Mouse (Mus musculus) liver, postnatal 0 days (tissue): ENCODE measurements around the gene Ltbp1. TPM values are rescaled to one million over a fixed set of nuclear protein-coding genes. Genes with fewer than 3 reads are reported as not detected.

Source experiments
- ATAC-seq: fragments of 200-750 bp; cut with Nextera tagmentation; 2 replicates; pipeline ENCODE4 v1.8.0; 2017; ENCODE audit warnings: mild to moderate bottlenecking, moderate library complexity
- DNase-seq: peaks from one replicate; pipeline ENCODE4 v3.0.0-alpha.2; 2016
- H3K27ac ChIP-seq: fragments of 300-500 bp; sonication (generic); 2 replicates; pipeline ENCODE4 v1.5.1; 2014; ENCODE audit warnings: antibody characterized with exemption, moderate library complexity, mild to moderate bottlenecking, low read depth
- H3K27me3 ChIP-seq: fragments of 300-500 bp; sonication (generic); 2 replicates; pipeline ENCODE4 v1.6.1; 2014; ENCODE audit warnings: low read length, control low read depth, mixed read lengths; ENCODE audit not compliant: insufficient read depth
- H3K36me3 ChIP-seq: fragments of 300-500 bp; sonication (generic); replicated peaks from 2 replicates; pipeline ENCODE4 v1.6.1; 2014; ENCODE audit warnings: mild to moderate bottlenecking, control low read depth, low read length, moderate library complexity, mixed read lengths; ENCODE audit not compliant: insufficient read depth
- H3K4me1 ChIP-seq: fragments of 300-500 bp; sonication (generic); 2 replicates; pipeline ENCODE4 v1.6.1; 2014; ENCODE audit warnings: antibody characterized with exemption, mild to moderate bottlenecking, control low read depth; ENCODE audit not compliant: insufficient read depth
- H3K4me2 ChIP-seq: fragments of 300-500 bp; sonication (generic); 2 replicates; pipeline ENCODE4 v1.6.1; 2014; ENCODE audit warnings: low read depth, mild to moderate bottlenecking, low read length, moderate library complexity, mixed read lengths
- H3K4me3 ChIP-seq: fragments of 300-500 bp; sonication (generic); 2 replicates; pipeline ENCODE4 v1.5.1; 2014; ENCODE audit warnings: low read depth, low read length
- H3K9ac ChIP-seq: fragments of 300-500 bp; sonication (generic); replicated peaks from 2 replicates; pipeline ENCODE4 v1.6.1; 2014; ENCODE audit warnings: mild to moderate bottlenecking, moderate library complexity
- H3K9me3 ChIP-seq: fragments of 300-500 bp; sonication (generic); 2 replicates; pipeline ENCODE4 v1.6.1; 2016; ENCODE audit warnings: mild to moderate bottlenecking, control low read depth, low read length, mixed read lengths
- CTCF ChIP-seq: sonication (generic); IDR thresholded peaks from 2 replicates; pipeline ENCODE4 v1.5.1; 2016; ENCODE audit warnings: antibody characterized with exemption, low read depth
- EP300 ChIP-seq: IDR thresholded peaks from 2 replicates; pipeline ENCODE4 v1.6.1; 2016; ENCODE audit warnings: antibody characterized with exemption, low read depth, mild to moderate bottlenecking
- WGBS: fragments of 180-500 bp; shearing (Covaris S2); extraction: QIAGEN DNeasy Blood & Tissue Kit; methylation state at CpG from one replicate; pipeline ENCODE4 v1.1.7; 2014; ENCODE audit not compliant: insufficient replicate concordance; 5-methylcytosine and 5-hydroxymethylcytosine counted together
- polyA plus RNA-seq: library from polyadenylated mRNA; unstranded; fragments of >200 nt; fragmentation: Nextera tagmentation; extraction: Ambion mirVana; gene quantifications from 2 replicates; pipeline ENCODE4 v1.2.1, GENCODE M21; 2015

Gene Ltbp1
- polyA plus RNA-seq, 1 experiment from 2014 or later: 2.8 TPM

- no peaks in the 10 kb centered on the region for H3K4me1 ChIP-seq
- 83% methylated on average over 7 of the region's 7 CpGs for WGBS
- DNase-seq (no peak), ATAC-seq (no peak)
- H3K27me3 ChIP-seq: no peaks in the 10 kb centered on the region
- H3K27ac ChIP-seq: no peak overlapping the region
- no peaks in the 10 kb centered on the region for H3K36me3 ChIP-seq
- H3K4me3 ChIP-seq: no peak overlapping the region
- H3K9ac ChIP-seq: no peak overlapping the region
- H3K9me3 ChIP-seq: no peaks in the 10 kb centered on the region
- TF ChIP-seq CTCF: no peak
- no peak for TF ChIP-seq EP300
- H3K4me2 ChIP-seq: no peak overlapping the region
Observed at GRCm38 (mm10) chr17:75172685-75173205, 167.4 kb downstream of the Ltbp1 start.

GRCm38 (mm10) chr17:75174501-75174900 lies 169.1 kb downstream of the Ltbp1 start:
- H3K36me3 ChIP-seq: no peaks in the 10 kb centered on the region
- ATAC-seq (no peak), DNase-seq (no peak)
- no peak overlapping the region for H3K4me3 ChIP-seq
- no peak overlapping the region for H3K4me2 ChIP-seq
- no peaks in the 10 kb centered on the region for H3K9me3 ChIP-seq
- no peak overlapping the region for H3K9ac ChIP-seq
- H3K27me3 ChIP-seq: no peaks in the 10 kb centered on the region
- WGBS: 71% methylated on average over 3 of the region's 3 CpGs
- TF ChIP-seq CTCF (no peak), EP300 (no peak)
- H3K27ac ChIP-seq: no peak overlapping the region
- no peaks in the 10 kb centered on the region for H3K4me1 ChIP-seq

GRCm38 (mm10) chr17:75177920-75178867 lies 172.8 kb downstream of the Ltbp1 start:
- WGBS: 66% methylated on average over 24 of the region's 24 CpGs
- no peaks in the 10 kb centered on the region for H3K27me3 ChIP-seq
- no peaks in the 10 kb centered on the region for H3K36me3 ChIP-seq
- no peak overlapping the region for H3K4me3 ChIP-seq
- ATAC-seq (peak; percentile 63), DNase-seq (peak; percentile 32)
- H3K27ac ChIP-seq: no peak overlapping the region
- peak overlapping the region; percentile 3; the same call in 1 of the 2 replicates for H3K4me2 ChIP-seq
- no peak overlapping the region for H3K9ac ChIP-seq
- H3K4me1 ChIP-seq: no peaks in the 10 kb centered on the region
- TF ChIP-seq CTCF (no peak), EP300 (no peak)
- H3K9me3 ChIP-seq: no peaks in the 10 kb centered on the region

- ATAC-seq (no peak), DNase-seq (no peak)
- Histone ChIP-seq H3K27ac (no peak overlapping the region), H3K9me3 (no peaks in the 10 kb centered on the region), H3K27me3 (no peaks in the 10 kb centered on the region), H3K4me1 (no peaks in the 10 kb centered on the region), H3K36me3 (no peaks in the 10 kb centered on the region), H3K4me3 (no peak overlapping the region), H3K4me2 (no peak overlapping the region), H3K9ac (no peak overlapping the region)
- WGBS: 66% methylated on average over 8 of the region's 8 CpGs
- TF ChIP-seq EP300: no peak
- no peak for TF ChIP-seq CTCF
Observed at GRCm38 (mm10) chr17:75179001-75179400, 173.6 kb downstream of the Ltbp1 start.

- TF ChIP-seq CTCF (no peak), EP300 (no peak)
- Histone ChIP-seq H3K4me2 (no peak overlapping the region), H3K4me3 (no peak overlapping the region), H3K9me3 (no peaks in the 10 kb centered on the region), H3K27ac (no peak overlapping the region), H3K9ac (no peak overlapping the region), H3K27me3 (no peaks in the 10 kb centered on the region), H3K36me3 (no peaks in the 10 kb centered on the region), H3K4me1 (no peaks in the 10 kb centered on the region)
- WGBS: 82% methylated on average over 4 of the region's 4 CpGs
- no peak for DNase-seq
- ATAC-seq: no peak
Observed at GRCm38 (mm10) chr17:75180301-75180700, 174.9 kb downstream of the Ltbp1 start.

- 51% methylated on average over 12 of the region's 12 CpGs for WGBS
- Histone ChIP-seq H3K36me3 (no peaks in the 10 kb centered on the region), H3K27ac (no peak overlapping the region), H3K4me3 (no peak overlapping the region), H3K9me3 (no peaks in the 10 kb centered on the region), H3K4me2 (peak overlapping the region; percentile 27), H3K9ac (no peak overlapping the region), H3K27me3 (no peaks in the 10 kb centered on the region), H3K4me1 (no peaks in the 10 kb centered on the region)
- ATAC-seq (no peak), DNase-seq (no peak)
- TF ChIP-seq EP300 (no peak), CTCF (no peak)
Observed at GRCm38 (mm10) chr17:75180956-75181588, 175.7 kb downstream of the Ltbp1 start.
